Mouse (Mus musculus) v-Abl transformed pro-B cells (cell line): ENCODE results near the gene Olfr466.

Experiments
- in situ Hi-C, 2 experiments: fragments of 400-800 bp; cut with MboI; formaldehyde crosslinking; loops; one replicate each; pipeline ENCODE4 v1.15.1; 2025; ENCODE audit not compliant: unreplicated experiment in 2 of 2

Olfr466 gene

GRCm38 (mm10) chr13:65149940-65150339 lies at the start of gene Olfr466:
Olfr466 (plus strand) TSS chr13:65150240.
- in situ Hi-C loops, result no loop called here

DNA sequence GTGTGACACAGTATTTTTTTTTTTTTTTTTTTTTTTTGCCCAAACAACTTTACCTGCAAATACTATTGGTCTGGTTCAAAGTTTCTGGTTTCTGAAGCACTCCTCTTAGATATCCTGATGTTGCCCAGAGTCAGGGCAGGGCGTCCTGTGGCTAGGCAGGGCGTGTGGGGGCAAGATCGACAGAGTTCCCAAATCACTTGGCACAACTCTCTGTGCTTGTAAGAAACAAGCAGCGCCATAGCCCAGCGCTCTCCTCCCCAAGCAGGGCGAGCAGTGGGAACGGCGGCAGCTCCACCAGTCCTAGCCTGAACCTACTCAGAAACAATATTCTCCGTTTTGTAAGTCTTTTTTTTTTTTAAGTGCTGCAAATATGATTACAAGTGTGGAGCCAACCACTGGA lies 49.4 kb upstream of the Olfr466 start:
- in situ Hi-C loops, result no loop called here

- in situ Hi-C loops, result no loop called here
Observed at GRCm38 (mm10) chr13:65101232-65101631, 48.8 kb upstream of the Olfr466 start.

DNA sequence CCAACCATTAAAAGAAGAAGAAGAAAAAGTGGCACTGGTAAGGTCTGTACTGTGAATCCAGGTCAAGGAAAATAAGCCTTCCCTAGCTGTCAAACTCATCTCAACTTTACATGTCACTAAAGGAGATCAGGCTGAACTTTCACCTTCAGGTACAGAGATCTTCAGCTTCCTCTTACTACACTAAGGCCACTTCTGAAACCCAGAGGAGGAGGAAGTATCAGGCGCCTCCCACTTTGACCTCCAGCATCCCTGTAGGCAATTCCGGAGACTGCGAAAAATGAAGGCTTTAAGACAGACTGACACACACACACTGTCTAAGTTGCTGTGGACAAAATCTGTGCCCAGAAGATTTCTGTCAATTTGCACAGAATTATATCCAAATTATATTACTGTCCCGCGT lies 38.1 kb upstream of the Olfr466 start:
- in situ Hi-C loops, result loop anchor here in 1 of 2 experiments (10.0 kb wide), 2 partner anchors 123 to 797 kb away; partner anchors contain the start of gene Aaed1

DNA sequence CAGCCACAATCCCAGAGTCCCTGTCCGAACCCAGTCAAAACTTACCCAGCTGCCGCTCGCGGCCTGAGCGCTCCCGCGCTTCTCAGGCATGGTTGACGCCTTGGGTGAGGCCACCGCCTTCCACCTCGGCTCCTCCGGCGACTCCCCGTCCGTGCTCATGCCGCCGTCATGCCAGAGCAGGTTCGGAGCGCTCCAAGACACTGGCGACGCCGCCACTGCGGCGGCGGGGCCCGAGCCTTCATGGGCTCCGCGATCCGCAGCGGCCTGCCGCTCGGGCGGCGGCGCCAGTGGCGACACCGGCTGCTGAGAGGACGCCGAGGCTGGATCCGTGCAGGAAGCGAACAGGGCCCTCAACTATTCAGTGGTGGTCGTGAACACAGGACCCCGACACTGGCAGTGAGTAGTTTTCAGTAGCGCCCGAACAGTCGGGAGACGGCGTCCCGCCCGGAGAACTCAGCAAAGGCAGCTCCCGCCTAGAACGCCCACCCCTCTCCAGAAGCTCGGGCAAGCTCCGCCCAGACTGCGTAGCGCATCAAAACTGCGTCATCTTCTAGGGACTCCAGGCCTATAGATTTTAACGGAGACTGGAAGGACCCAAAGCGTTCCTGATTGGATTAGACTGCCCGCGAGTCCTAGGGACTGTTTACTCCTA lies 37.5 kb upstream of the Olfr466 start, which contains the start of gene Mfsd14b:
Gene Mfsd14b (minus strand): TSS at position 517 of the 652 bp plus-strand sequence.
- in situ Hi-C loops, result loop anchor here in 1 of 2 experiments (10.0 kb wide), 2 partner anchors 122 to 798 kb away; partner anchors contain the start of gene Aaed1

GRCm38 (mm10) chr13:65113239-65113638 lies 36.8 kb upstream of the Olfr466 start:
- in situ Hi-C loops, result loop anchor here in 1 of 2 experiments (10.0 kb wide), 2 partner anchors 122 to 798 kb away; partner anchors contain the start of gene Aaed1

DNA sequence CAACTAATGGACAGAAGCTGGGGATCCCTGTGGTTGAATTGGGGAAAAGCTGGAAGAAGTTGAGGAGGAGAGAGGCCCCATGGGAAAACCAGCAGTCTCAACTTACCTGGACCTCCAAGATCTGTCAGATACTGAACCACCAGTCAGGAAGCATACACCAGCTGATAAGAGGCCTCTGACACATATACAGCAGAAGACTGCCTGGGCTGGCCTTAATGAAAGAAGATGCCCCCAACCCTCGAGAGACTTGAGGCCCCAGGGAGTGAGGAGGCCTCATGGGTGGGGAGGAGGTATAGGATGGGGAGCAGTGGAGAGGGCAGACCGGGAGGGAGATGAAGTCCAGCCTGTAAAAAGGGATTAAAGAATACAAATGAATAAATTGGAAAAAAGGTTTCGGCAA lies 29.1 kb upstream of the Olfr466 start:
- in situ Hi-C loops, result no loop called here

DNA sequence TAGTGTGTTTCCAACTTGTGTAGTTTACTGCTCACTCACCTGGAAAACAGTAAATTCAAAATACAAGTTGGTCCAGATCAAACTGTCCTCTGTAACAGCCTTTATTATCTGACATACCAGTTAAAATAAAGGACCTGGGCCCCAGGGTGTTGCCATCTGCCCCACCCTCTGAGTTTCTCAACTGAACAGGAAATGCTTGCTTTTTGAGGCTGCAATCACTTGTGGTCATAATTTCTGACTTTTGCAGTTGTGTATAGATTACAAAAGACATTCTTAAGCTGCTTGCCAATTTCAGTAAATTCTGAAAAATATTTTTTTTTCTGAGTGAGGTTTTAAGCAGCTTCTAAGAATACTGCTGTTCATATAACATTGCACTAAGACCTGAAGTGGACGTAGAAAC lies 27.9 kb upstream of the Olfr466 start:
- in situ Hi-C loops, result no loop called here

- in situ Hi-C loops, result no loop called here
Observed at GRCm38 (mm10) chr13:65127063-65127847, 22.8 kb upstream of the Olfr466 start.

GRCm38 (mm10) chr13:65137789-65138188 lies 12.3 kb upstream of the Olfr466 start, which contains the start of gene Olfr465-ps1:
Olfr465-ps1 (plus strand) TSS chr13:65138089.
- in situ Hi-C loops, result loop anchor here in 1 of 2 experiments (10.0 kb wide), 1 partner anchor 693 kb away; no protein-coding TSS in a partner anchor

DNA sequence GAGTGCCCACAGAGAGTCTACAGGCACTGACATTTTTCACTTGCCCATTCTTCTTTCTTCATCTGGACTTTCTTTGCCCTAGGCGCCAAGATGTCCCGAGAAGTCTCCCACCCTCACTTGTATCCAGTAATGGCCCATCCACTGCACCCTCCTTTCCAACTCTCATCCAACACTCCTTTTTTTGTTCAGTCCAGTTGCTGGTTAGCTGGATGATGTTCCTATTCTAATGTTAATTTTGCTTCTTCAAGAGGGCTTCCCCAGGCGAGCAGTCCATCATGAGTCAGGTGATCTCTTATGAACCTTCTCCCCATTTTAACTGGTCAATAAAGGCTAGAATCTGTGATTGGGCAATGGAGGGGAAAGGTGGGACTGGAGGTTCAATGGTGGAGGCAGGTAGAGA lies 24.1 kb downstream of the Olfr466 start:
- in situ Hi-C loops, result no loop called here

GRCm38 (mm10) chr13:65175734-65176471 lies 25.9 kb downstream of the Olfr466 start:
- in situ Hi-C loops, result no loop called here

GRCm38 (mm10) chr13:65176472-65177091 lies 26.5 kb downstream of the Olfr466 start:
- in situ Hi-C loops, result no loop called here

- in situ Hi-C loops, result no loop called here
Observed at GRCm38 (mm10) chr13:65200667-65201066, 50.6 kb downstream of the Olfr466 start.
